Mouse (Mus musculus): ENCODE data around the gene Emcn.

DNA sequence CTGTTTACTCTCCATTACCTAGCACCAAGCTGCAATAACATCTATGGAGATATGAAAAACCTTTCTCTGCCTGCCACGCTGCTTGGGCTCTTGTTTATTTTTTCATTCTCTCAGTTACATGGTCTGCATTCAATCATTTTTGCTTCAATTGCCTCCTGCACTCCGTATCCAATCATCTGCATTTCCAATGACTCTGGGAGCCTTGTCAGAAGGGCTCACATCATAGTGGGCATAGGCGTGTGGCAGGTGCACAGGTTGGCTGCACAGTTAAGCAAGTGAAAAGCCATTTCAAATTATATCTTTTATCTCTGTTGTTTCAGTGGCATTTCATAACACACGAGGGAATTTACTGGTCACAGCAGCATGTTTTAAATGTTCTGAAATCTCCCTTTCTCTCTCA is 125.1 kb downstream of the Emcn start:
- TF ChIP-seq CTCF (IDR thresholded peaks at IDR 0.05; ENCODE audit: low read depth, low read length) (no peak), POLR2A (IDR thresholded peaks at IDR 0.05; ENCODE audit: borderline replicate concordance, low read depth, low read length) (no peak)

Data from bone marrow macrophage, adult 2 months (primary cell).